Mouse (Mus musculus): ENCODE measurements around the gene Fyn.
A peak's percentile ranks its signal among the peaks of the same experiment; 100 is the strongest.

Gene Fyn

GRCm38 (mm10) chr10:39379287-39379686 is 10.6 kb downstream of the Fyn start:
- no peak for DNase-seq

DNA sequence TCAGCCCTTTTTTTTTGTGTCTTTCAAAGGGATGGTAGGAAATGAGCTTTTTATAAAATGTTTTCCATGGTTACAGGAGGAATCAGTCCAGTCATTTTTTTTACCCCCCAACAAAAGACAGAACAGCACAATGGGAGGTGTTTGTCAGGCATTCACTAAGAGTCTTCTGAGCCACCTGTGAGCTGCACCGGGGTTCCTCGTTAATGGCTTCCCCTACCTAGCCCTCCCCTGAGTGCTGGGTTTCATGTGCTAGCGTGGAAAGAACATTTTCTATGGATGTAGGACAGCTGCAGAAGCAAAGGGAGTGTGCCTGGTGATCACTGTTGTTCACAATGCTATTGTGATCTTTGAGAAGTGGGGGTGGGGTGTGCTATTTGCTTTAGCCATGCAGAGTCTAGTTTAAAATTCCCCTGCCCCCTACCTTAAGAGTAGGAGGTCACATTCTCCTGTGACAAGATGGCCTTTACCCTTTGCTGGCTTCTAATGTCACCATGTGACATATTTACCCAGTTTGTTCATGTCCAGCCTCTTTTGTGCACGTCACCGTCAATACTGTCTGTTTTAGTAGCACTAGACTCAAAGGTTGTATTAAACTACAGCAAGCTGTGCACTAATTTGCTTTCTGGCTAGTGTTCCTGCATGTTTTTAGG is 11.2 kb downstream of the Fyn start:
- DNase-seq: no peak

DNA sequence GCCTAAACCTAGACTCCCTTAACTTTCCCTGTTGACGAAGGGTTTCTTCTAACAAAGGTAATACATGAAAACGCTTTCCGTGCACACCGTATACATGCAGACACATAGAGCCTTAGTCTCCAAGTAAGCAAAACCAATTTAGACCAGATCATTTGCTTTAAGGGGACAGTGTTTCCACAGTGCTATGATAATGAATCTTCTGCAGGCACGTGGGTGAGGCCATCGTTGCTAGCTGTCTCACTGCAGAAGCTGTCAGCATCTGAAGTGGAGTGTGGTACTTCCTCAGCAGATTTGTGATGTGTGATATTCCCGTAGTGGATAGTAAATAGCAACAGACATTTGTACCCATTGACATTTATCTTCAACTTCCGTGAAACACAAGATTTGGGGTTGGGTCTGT is 16.6 kb downstream of the Fyn start:
- no peak for DNase-seq

DNA sequence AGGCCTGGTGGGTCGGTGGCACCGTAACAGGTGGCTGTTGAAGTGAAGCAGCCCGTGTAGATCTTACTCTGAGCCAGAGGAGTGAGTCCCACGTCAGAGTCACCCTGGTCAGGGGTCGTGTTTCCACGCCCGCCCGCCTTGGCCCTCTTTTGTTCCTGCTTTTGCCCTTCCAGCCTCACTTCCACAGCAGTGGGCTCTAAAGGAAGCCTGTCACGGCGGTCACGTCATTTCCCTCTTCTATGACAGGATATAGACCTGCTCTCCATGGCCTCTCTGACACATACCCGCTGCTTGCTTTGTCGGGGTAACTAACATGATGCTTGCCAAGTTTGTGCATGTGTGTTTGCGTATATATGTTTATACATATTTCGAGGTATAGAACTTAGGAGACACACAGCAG is 17.5 kb downstream of the Fyn start:
- DNase-seq: no peak

- no peak for DNase-seq
Observed at GRCm38 (mm10) chr10:39387024-39387423, 18.4 kb downstream of the Fyn start.

DNA sequence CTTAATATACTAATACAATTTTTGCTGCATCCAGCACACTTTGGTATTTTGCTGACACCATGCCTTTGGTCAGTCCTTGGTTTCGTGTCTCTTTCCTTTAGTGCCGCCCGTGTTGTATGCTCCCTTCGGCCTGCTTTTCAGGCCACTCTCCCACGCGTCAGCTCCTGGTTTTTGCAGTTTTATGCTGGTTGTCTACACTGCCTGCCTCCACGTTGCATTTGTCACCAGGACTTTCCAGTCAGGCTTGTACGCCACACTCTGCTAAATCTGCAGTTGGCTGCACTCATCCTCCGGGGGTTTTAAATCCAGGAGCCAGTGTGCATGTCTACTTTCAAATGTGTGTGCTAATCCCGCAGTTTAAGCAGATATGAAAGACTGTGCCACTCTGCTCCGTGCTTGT is 18.9 kb downstream of the Fyn start:
- peak; percentile 44 for DNase-seq

GRCm38 (mm10) chr10:39388144-39388543 is 19.5 kb downstream of the Fyn start:
- DNase-seq: no peak

DNA sequence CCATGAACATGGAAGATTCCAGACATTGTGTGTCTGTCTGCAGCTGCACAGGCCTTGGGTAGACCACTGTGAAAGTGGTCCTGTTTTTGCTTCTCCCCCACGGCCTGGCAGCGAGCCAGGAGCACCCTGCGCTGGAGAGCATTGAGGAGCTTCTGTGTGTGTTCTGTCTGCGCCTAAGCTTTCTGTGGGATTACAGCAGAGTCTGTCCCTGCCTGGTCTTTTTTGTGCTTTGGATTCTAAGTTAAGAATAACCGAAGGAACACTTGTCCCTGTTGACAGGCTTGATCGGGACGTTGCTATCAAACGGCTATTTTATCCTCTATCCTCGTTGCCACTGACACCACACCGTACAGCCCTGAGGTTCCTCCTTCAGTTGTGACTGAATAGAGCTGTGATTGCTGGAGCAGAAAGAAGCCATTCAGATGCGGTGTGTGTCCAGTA is 20.8 kb downstream of the Fyn start:
- DNase-seq: no peak

- DNase-seq: no peak
Observed at GRCm38 (mm10) chr10:39390541-39390940, 21.9 kb downstream of the Fyn start.

DNA sequence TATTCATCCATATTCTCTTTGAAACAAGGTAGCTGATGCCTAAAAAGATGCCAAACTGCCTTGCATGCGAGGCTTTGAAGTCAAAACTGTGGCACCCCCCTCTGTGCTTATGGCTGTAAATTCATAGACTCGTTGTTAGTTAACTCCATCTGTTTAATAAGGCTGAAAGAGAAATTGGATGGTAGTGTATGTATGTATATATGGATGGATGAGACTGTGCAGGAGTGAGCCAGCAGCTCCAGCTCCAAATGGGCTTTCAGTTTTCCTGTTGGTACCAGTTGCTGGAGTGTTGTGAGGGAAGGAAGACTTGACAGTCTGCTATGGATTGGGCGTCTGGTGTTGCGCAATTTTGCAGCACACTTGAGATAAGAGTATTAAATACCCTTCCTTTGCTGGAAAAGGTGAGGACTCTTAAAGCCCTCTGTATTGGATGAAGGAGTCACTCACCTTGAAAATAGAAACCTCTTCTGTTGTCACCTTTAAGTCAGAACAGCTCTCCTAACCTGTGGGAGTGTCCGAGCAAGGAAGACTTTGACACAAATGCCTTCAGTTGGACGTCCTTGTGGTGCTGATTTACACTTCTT is 24.3 kb downstream of the Fyn start:
- no peak for DNase-seq

DNA sequence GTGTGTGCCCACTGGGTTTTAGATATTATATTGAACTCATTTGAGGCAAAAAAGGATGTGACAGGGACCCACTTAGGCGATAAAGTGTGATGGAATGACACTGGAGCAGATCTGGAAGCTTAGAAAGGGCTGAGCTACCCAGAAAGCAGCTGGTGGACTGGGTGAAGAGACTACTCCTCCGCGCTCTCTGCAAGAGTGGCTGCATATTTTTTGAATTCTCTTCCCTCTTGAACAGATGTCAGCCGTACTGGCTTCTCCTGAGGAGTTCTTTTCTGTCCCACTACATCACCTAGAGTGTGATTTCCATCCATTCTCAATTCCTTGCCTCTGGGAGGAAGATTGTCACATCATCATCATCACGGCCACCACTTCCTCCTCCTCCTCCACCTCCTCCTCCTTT is 26.9 kb downstream of the Fyn start:
- DNase-seq: peak; percentile 68

DNA sequence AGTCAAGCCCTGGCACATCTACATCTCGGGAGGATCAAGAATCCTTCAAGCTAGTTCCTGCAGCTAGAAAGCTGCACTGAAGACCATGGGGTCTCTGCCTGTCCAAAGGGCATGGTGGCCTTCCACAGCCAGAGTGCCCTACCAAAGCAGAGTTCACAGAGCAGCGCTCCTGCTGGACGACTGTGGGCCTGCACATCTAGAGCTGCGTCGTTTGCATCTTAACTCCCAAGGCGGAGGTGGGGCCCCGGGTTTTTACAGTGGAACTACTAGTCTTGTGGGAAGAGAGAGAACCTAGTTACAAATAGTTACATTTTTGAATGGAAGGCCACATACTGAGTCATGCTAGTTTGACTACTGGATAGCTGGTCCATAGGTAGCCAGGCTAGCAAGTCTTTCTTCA is 30.3 kb downstream of the Fyn start:
- DNase-seq: no peak

DNA sequence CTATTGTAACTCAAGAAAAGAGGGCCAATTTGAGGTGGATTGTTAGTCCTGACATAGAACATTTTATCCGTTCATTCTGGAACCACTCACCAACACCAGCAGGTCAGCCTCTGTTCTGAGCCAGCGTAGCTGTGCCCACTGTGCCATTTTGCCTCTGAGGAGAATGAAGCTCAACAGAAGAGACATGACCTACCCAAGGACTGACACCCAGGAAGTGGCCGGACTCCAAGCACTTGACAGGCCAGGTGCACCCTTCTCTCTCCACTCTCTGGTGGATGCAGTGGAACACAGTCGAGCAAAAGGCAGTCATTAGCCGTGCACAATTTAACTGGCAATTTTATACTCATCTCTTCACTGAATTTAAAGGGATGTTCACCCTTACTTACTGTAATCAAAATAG is 31.5 kb downstream of the Fyn start:
- no peak for DNase-seq

GRCm38 (mm10) chr10:39402487-39402886 is 33.8 kb downstream of the Fyn start:
- DNase-seq: no peak

DNA sequence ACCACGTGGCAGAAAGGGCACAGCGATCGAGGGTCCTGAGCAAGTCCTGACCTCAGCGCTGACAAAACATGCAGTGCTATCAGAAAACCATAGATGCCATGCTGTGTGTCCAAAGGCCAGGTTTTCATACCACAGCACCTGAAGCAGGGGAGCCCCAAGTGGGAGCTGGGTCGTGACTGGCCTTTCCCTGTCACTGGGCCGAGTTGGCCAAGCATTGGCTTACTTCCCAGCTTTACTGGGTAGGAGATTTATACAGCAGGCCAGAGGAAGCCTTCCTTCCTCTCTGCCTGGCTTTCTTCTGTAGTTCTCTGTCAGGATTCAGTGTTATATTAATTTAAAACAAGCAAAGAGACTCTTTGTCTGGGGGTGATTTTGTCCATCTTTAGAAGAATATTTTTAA is 35.1 kb downstream of the Fyn start:
- DNase-seq: no peak

GRCm38 (mm10) chr10:39404175-39404574 is 35.5 kb downstream of the Fyn start:
- no peak for DNase-seq

GRCm38 (mm10) chr10:39405982-39406797 is 37.5 kb downstream of the Fyn start:
- no peak for DNase-seq

- DNase-seq: no peak
Observed at GRCm38 (mm10) chr10:39406798-39407189, 38.1 kb downstream of the Fyn start.

GRCm38 (mm10) chr10:39407553-39407952 is 38.9 kb downstream of the Fyn start:
- no peak for DNase-seq

- DNase-seq: no peak
Observed at GRCm38 (mm10) chr10:39409602-39410001, 40.9 kb downstream of the Fyn start.

GRCm38 (mm10) chr10:39410151-39410649 is 41.5 kb downstream of the Fyn start:
- DNase-seq: no peak

GRCm38 (mm10) chr10:39411857-39412559 is 43.4 kb downstream of the Fyn start:
- no peak for DNase-seq

All from right cerebral cortex, adult 18-20 months (tissue).